Mouse (Mus musculus) spleen, adult 2 months (tissue): ENCODE data around the gene Cdc25b.

Experiments used
- CTCF ChIP-seq: fragments of 200-500 bp; IDR thresholded peaks from 2 replicates; pipeline ENCODE4 v1.5.1; 2011; ENCODE audit warnings: mild to moderate bottlenecking, inconsistent platforms; ENCODE audit not compliant: insufficient read depth, insufficient read length, insufficient replicate concordance; ENCODE audit errors: extremely low read depth
- POLR2A ChIP-seq: fragments of 200-500 bp; IDR thresholded peaks from 2 replicates; pipeline ENCODE4 v1.6.1; 2011; ENCODE audit warnings: low read depth, low read length, inconsistent platforms

DNA sequence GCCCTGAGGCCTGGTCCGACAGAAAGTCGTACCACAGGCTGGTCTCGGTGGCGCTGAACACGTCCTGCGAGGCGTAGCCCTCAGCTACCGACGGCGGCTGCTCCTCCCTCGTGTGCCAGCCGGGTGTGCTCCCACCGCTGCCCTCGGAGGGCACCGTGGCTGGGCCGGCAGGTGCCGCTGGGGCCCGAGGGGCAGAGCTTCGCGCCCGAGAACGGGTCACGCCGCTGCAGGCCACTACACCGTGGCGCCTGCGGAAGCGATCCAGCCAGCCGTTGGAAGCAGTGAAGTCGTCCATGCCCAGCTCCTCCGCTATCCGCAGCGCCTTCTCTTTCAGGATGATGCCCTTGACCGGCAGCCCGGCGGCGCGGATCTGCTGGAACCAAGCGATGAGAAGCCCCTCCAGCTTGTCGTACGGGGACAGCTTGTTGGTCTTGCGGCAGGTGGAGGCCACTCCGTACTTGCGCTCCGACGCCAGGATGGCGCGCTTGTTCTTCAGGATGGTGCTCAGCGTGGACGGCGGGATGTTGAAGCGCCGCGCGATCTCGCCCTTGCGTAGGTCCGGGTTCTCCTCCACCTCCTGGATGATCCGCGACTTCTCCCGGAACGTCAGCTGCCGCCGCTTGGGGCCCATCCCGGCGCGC, 7.4 kb upstream of the Cdc25b start:
- TF ChIP-seq CTCF (no peak), POLR2A (no peak)
